Mouse (Mus musculus): ENCODE data around the gene Bmpr1b. TPM values are rescaled to one million over a fixed set of nuclear protein-coding genes. Genes with fewer than 3 reads are reported as not detected.
"Not testable (repeated sequence)": the region's sequence is repeated elsewhere in the genome, so short reads cannot be mapped to it uniquely, and the experiment has no call there.

The Bmpr1b gene
- polyA plus RNA-seq, 1 experiment = 0.05 TPM

- 90% methylated on average over 3 of the region's 3 CpGs for WGBS
- TF ChIP-seq POLR2A (IDR thresholded peaks at IDR 0.05; ENCODE audit: control insufficient read depth, extremely low read depth, insufficient read depth, low read length, poor library complexity) (no peak), CTCF (IDR thresholded peaks at IDR 0.05; ENCODE audit: borderline replicate concordance, control insufficient read depth, extremely low read depth, insufficient read depth, low read length, poor library complexity) (no peak)
- Histone ChIP-seq H3K27me3 (ENCODE audit: control insufficient read depth, insufficient read depth, low read length) (no peaks in the 10 kb centered on the region), H3K4me3 (ENCODE audit: control insufficient read depth, insufficient read depth, low read length) (no peak overlapping the region), H3K4me1 (replicated peaks; ENCODE audit: control insufficient read depth, insufficient read depth, low read length) (no peaks in the 10 kb centered on the region), H3K36me3 (ENCODE audit: control insufficient read depth, insufficient read depth, low read length) (no peaks in the 10 kb centered on the region), H3K27ac (ENCODE audit: control insufficient read depth, insufficient read depth, low read length) (no peak overlapping the region)
- DNase-seq = no peak
These were observed 37.1 kb upstream of the Bmpr1b start for GRCm38 (mm10) chr3:142206316-142206715.

DNA sequence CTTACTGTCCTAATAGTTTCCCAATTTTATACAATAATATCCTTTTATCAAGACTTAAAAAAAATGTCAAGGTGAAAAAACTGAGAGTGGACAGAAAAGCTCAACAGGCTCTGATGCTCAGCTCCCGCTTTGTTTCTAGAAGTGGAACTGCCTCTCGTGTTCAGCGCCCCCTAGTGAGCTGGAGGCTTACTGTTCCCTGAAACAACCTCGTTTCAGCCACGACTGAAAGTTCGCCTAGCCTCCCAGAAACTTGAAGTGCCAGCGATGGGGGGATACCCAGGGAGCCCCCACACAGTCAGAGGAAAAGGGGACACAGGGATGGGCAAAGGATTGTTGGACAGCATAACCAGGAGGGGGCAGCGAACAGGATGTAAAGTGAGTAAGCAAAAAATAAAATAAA, 26.9 kb upstream of the Bmpr1b start:
- Histone ChIP-seq H3K27ac (ENCODE audit: control insufficient read depth, insufficient read depth, low read length) (no peak overlapping the region), H3K4me1 (replicated peaks; ENCODE audit: control insufficient read depth, insufficient read depth, low read length) (no peaks in the 10 kb centered on the region), H3K4me3 (ENCODE audit: control insufficient read depth, insufficient read depth, low read length) (no peak overlapping the region), H3K36me3 (ENCODE audit: control insufficient read depth, insufficient read depth, low read length) (no peaks in the 10 kb centered on the region), H3K27me3 (ENCODE audit: control insufficient read depth, insufficient read depth, low read length) (no peaks in the 10 kb centered on the region)
- WGBS = 87% methylated on average over 8 of the region's 8 CpGs
- no peak for DNase-seq
- TF ChIP-seq POLR2A (IDR thresholded peaks at IDR 0.05; ENCODE audit: control insufficient read depth, extremely low read depth, insufficient read depth, low read length, poor library complexity) (no peak), CTCF (IDR thresholded peaks at IDR 0.05; ENCODE audit: borderline replicate concordance, control insufficient read depth, extremely low read depth, insufficient read depth, low read length, poor library complexity) (no peak)

GRCm38 (mm10) chr3:142191627-142192026, 22.4 kb upstream of the Bmpr1b start:
- DNase-seq; H3K4me1 ChIP-seq (replicated peaks; ENCODE audit: control insufficient read depth, insufficient read depth, low read length); H3K27me3 ChIP-seq (ENCODE audit: control insufficient read depth, insufficient read depth, low read length); H3K4me3 ChIP-seq (ENCODE audit: control insufficient read depth, insufficient read depth, low read length); H3K36me3 ChIP-seq (ENCODE audit: control insufficient read depth, insufficient read depth, low read length); H3K27ac ChIP-seq (ENCODE audit: control insufficient read depth, insufficient read depth, low read length): not testable (repeated sequence)

- DNase-seq = no peak
- H3K27ac ChIP-seq (ENCODE audit: control insufficient read depth, insufficient read depth, low read length) = no peak overlapping the region
- H3K36me3 ChIP-seq (ENCODE audit: control insufficient read depth, insufficient read depth, low read length) = no peaks in the 10 kb centered on the region
- WGBS = 92% methylated on average over 3 of the region's 3 CpGs
- H3K27me3 ChIP-seq (ENCODE audit: control insufficient read depth, insufficient read depth, low read length) = no peaks in the 10 kb centered on the region
- no peak overlapping the region for H3K4me3 ChIP-seq (ENCODE audit: control insufficient read depth, insufficient read depth, low read length)
- TF ChIP-seq POLR2A (IDR thresholded peaks at IDR 0.05; ENCODE audit: control insufficient read depth, extremely low read depth, insufficient read depth, low read length, poor library complexity) = no peak
- no peak for TF ChIP-seq CTCF (IDR thresholded peaks at IDR 0.05; ENCODE audit: borderline replicate concordance, control insufficient read depth, extremely low read depth, insufficient read depth, low read length, poor library complexity)
- H3K4me1 ChIP-seq (replicated peaks; ENCODE audit: control insufficient read depth, insufficient read depth, low read length) = no peaks in the 10 kb centered on the region
These were observed 17.3 kb upstream of the Bmpr1b start for GRCm38 (mm10) chr3:142186551-142186950.

DNA sequence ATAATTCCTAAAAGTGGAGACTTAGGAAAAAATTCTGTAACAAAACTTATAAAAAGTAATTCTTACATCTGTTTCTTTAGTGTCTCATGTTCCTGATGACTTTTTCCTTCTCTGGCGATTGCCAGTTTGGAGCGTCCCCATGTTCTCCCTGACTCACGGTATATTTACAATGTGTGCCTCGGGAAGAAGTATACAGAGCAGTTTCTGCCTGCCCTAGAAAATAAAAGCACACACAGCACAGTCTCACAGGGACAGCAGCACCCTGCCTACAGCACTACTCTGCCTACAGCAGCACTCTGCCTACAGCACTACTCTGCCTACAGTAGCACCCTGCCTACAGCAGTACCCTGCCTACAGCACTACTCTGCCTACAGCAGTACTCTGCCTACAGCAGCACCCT, 4.8 kb upstream of the Bmpr1b start:
- Histone ChIP-seq H3K36me3 (ENCODE audit: control insufficient read depth, insufficient read depth, low read length) (no peaks in the 10 kb centered on the region), H3K27ac (ENCODE audit: control insufficient read depth, insufficient read depth, low read length) (no peak overlapping the region), H3K4me3 (ENCODE audit: control insufficient read depth, insufficient read depth, low read length) (no peak overlapping the region), H3K4me1 (replicated peaks; ENCODE audit: control insufficient read depth, insufficient read depth, low read length) (no peaks in the 10 kb centered on the region), H3K27me3 (ENCODE audit: control insufficient read depth, insufficient read depth, low read length) (peaks cover 5% of the 10 kb centered on the region; the same call in 1 of the 2 replicates)
- 96% methylated on average over 4 of the region's 4 CpGs for WGBS
- no peak for DNase-seq
- no peak for TF ChIP-seq CTCF (IDR thresholded peaks at IDR 0.05; ENCODE audit: borderline replicate concordance, control insufficient read depth, extremely low read depth, insufficient read depth, low read length, poor library complexity)
- TF ChIP-seq POLR2A (IDR thresholded peaks at IDR 0.05; ENCODE audit: control insufficient read depth, extremely low read depth, insufficient read depth, low read length, poor library complexity) = no peak

- H3K36me3 ChIP-seq (ENCODE audit: control insufficient read depth, insufficient read depth, low read length) = no peaks in the 10 kb centered on the region
- peaks cover 6% of the 10 kb centered on the region; the same call in 1 of the 2 replicates for H3K27me3 ChIP-seq (ENCODE audit: control insufficient read depth, insufficient read depth, low read length)
- no peaks in the 10 kb centered on the region for H3K4me1 ChIP-seq (replicated peaks; ENCODE audit: control insufficient read depth, insufficient read depth, low read length)
- WGBS = 24% methylated on average over 9 of the region's 9 CpGs
- DNase-seq = no peak
- H3K4me3 ChIP-seq (ENCODE audit: control insufficient read depth, insufficient read depth, low read length) = no peak overlapping the region
- no peak overlapping the region for H3K27ac ChIP-seq (ENCODE audit: control insufficient read depth, insufficient read depth, low read length)
- TF ChIP-seq POLR2A (IDR thresholded peaks at IDR 0.05; ENCODE audit: control insufficient read depth, extremely low read depth, insufficient read depth, low read length, poor library complexity) = no peak
- no peak for TF ChIP-seq CTCF (IDR thresholded peaks at IDR 0.05; ENCODE audit: borderline replicate concordance, control insufficient read depth, extremely low read depth, insufficient read depth, low read length, poor library complexity)
These were observed 868 bp downstream of the Bmpr1b start for GRCm38 (mm10) chr3:142168251-142168862.

DNA sequence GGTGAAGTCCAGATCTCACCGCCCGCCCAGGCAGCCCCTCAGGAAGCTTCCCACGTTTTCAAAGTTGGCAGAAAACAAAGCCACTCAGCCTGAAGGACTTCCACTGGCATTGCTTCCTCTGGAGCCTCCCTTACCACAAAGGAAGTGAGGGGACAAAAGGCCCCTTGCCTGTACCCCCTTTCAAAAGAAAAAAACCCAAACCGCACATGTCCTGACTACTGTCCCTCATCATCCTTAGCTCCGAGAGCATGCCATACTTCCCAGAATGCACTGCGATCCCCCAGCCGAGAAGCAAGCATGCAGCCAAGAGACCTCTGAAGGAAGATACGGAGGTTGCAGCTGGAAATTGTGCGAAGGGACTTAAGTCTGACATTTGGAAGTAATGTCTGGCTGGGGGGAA, 4.2 kb downstream of the Bmpr1b start:
- Histone ChIP-seq H3K36me3 (ENCODE audit: control insufficient read depth, insufficient read depth, low read length) (no peaks in the 10 kb centered on the region), H3K27ac (ENCODE audit: control insufficient read depth, insufficient read depth, low read length) (no peak overlapping the region), H3K4me1 (replicated peaks; ENCODE audit: control insufficient read depth, insufficient read depth, low read length) (no peaks in the 10 kb centered on the region), H3K4me3 (ENCODE audit: control insufficient read depth, insufficient read depth, low read length) (no peak overlapping the region), H3K27me3 (ENCODE audit: control insufficient read depth, insufficient read depth, low read length) (peaks cover 6% of the 10 kb centered on the region; the same call in 1 of the 2 replicates)
- 29% methylated on average over 9 of the region's 9 CpGs for WGBS
- no peak for TF ChIP-seq CTCF (IDR thresholded peaks at IDR 0.05; ENCODE audit: borderline replicate concordance, control insufficient read depth, extremely low read depth, insufficient read depth, low read length, poor library complexity)
- TF ChIP-seq POLR2A (IDR thresholded peaks at IDR 0.05; ENCODE audit: control insufficient read depth, extremely low read depth, insufficient read depth, low read length, poor library complexity) = no peak
- no peak for DNase-seq
